ENCODE assay signal across 19 mouse cellular contexts in genomic region chr13:59916166-59917044, GRCm38 (mm10).
DNase-seq lines count a peak whose midpoint lies in the region; ATAC-seq and TF ChIP-seq lines count a peak whose summit lies in the region.
"Had no signal": no experiment of that assay in that cellular context is flagged by ENCODE, and none has a peak within 500 bp of the region (broad histone marks: within the 10 kb centered on the region; RNA-seq: fewer than 3 reads in every experiment).

No protein-coding gene starts in this region.

- H3K79me2 ChIP-seq in myocyte (ENCODE audit: control insufficient read depth, insufficient read depth) = no peaks in the 10 kb centered on the region

- H3K4me3 ChIP-seq in kidney, adult 2 months (ENCODE audit: insufficient read depth, low read depth, low read length) = no peak overlapping the region
- no peak overlapping the region for H3K4me3 ChIP-seq in midbrain, embryonic 11.5 days (ENCODE audit: low read depth, low read length)
- no peak overlapping the region for H3K4me3 ChIP-seq in midbrain, embryonic 14.5 days (replicated peaks; ENCODE audit: low read depth, low read length)
- no peak overlapping the region for H3K4me3 ChIP-seq in embryonic facial prominence, embryonic 14.5 days (ENCODE audit: low read depth, low read length)
- H3K4me3 ChIP-seq in myocyte = no peak overlapping the region
- H3K4me3 ChIP-seq: forebrain, embryonic 15.5 days; limb, embryonic 13.5 days; lung, embryonic 15.5 days; midbrain, embryonic 12.5 days had no signal

- H3K4me1 ChIP-seq in kidney, adult 2 months (ENCODE audit: control insufficient read depth, insufficient read depth, low read length) = no peaks in the 10 kb centered on the region
- no peaks in the 10 kb centered on the region for H3K4me1 ChIP-seq in midbrain, embryonic 11.5 days (ENCODE audit: control insufficient read depth, insufficient read depth, low read length)
- H3K4me1 ChIP-seq in midbrain, embryonic 14.5 days (ENCODE audit: control insufficient read depth, insufficient read depth, low read length) = no peaks in the 10 kb centered on the region
- H3K4me1 ChIP-seq in embryonic facial prominence, embryonic 14.5 days (ENCODE audit: control insufficient read depth, insufficient read depth, low read length) = peaks cover 5% of the 10 kb centered on the region; the same call in 1 of the 2 replicates
- H3K4me1 ChIP-seq: forebrain, embryonic 15.5 days; lung, embryonic 15.5 days; midbrain, embryonic 12.5 days had no signal

- peak; percentile 9 for DNase-seq in kidney, adult 2 months
- no peak for DNase-seq in kidney, adult 18-20 months
- DNase-seq in midbrain, embryonic 11.5 days (ENCODE audit: low spot score, missing footprints) = peak; percentile 10
- no peak for DNase-seq in midbrain, embryonic 14.5 days
- peak; percentile 62 for DNase-seq in embryonic facial prominence, embryonic 14.5 days (ENCODE audit: low spot score)
- DNase-seq in heart, adult 11 months = no peak
- no peak for DNase-seq in gastrocnemius, adult 8-10 months (ENCODE audit: low spot score in 2 of 2)
- DNase-seq: cerebellum, postnatal 10 days; gastrocnemius, postnatal 25 days; right cerebral cortex, postnatal 4 days; thymus, adult 2 months had no signal

- H3K27ac ChIP-seq in kidney, adult 2 months (ENCODE audit: insufficient read depth, low read depth, low read length) = no peak overlapping the region
- no peak overlapping the region for H3K27ac ChIP-seq in midbrain, embryonic 11.5 days (ENCODE audit: low read depth, low read length)
- no peak overlapping the region for H3K27ac ChIP-seq in midbrain, embryonic 14.5 days (replicated peaks; ENCODE audit: low read depth, low read length)
- H3K27ac ChIP-seq in embryonic facial prominence, embryonic 14.5 days (replicated peaks; ENCODE audit: low read depth, low read length) = peak overlapping the region; percentile 62
- H3K27ac ChIP-seq: forebrain, embryonic 15.5 days; limb, embryonic 13.5 days; lung, embryonic 15.5 days; midbrain, embryonic 12.5 days had no signal

- H3K9me3 ChIP-seq in midbrain, embryonic 11.5 days (ENCODE audit: control insufficient read depth, low read length) = no peaks in the 10 kb centered on the region
- H3K9me3 ChIP-seq in midbrain, embryonic 14.5 days (ENCODE audit: control insufficient read depth, low read length) = no peaks in the 10 kb centered on the region
- H3K9me3 ChIP-seq in embryonic facial prominence, embryonic 14.5 days (ENCODE audit: control insufficient read depth, low read length) = no peaks in the 10 kb centered on the region
- H3K9me3 ChIP-seq: forebrain, embryonic 15.5 days; limb, embryonic 13.5 days; lung, embryonic 15.5 days; midbrain, embryonic 12.5 days had no signal

- 52% methylated on average over 22 of the region's 22 CpGs for WGBS in kidney, adult 2 months
- 88% methylated on average over 22 of the region's 22 CpGs for WGBS in midbrain, embryonic 11.5 days
- WGBS in midbrain, embryonic 14.5 days = 85% methylated on average over 22 of the region's 22 CpGs
- 59% methylated on average over 22 of the region's 22 CpGs for WGBS in embryonic facial prominence, embryonic 14.5 days

- no peak overlapping the region for H3K9ac ChIP-seq in midbrain, embryonic 11.5 days (ENCODE audit: low read length)
- no peak overlapping the region for H3K9ac ChIP-seq in midbrain, embryonic 14.5 days (replicated peaks; ENCODE audit: low read length)
- H3K9ac ChIP-seq in embryonic facial prominence, embryonic 14.5 days (ENCODE audit: low read depth, low read length) = no peak overlapping the region
- H3K9ac ChIP-seq: forebrain, embryonic 15.5 days; limb, embryonic 13.5 days; lung, embryonic 15.5 days; midbrain, embryonic 12.5 days had no signal

- H3K27me3 ChIP-seq in kidney, adult 2 months (replicated peaks; ENCODE audit: control insufficient read depth, insufficient read depth, low read length) = no peaks in the 10 kb centered on the region
- no peaks in the 10 kb centered on the region for H3K27me3 ChIP-seq in midbrain, embryonic 11.5 days (ENCODE audit: control insufficient read depth, insufficient read depth, low read length)
- no peaks in the 10 kb centered on the region for H3K27me3 ChIP-seq in midbrain, embryonic 14.5 days (ENCODE audit: control insufficient read depth, insufficient read depth, low read length)
- no peaks in the 10 kb centered on the region for H3K27me3 ChIP-seq in embryonic facial prominence, embryonic 14.5 days (replicated peaks; ENCODE audit: control insufficient read depth, insufficient read depth, low read length)
- no peaks in the 10 kb centered on the region for H3K27me3 ChIP-seq in myocyte (ENCODE audit: control insufficient read depth, insufficient read depth, insufficient read length)
- H3K27me3 ChIP-seq: forebrain, embryonic 15.5 days; limb, embryonic 13.5 days; lung, embryonic 15.5 days; midbrain, embryonic 12.5 days had no signal

- TF ChIP-seq POLR2A in kidney, adult 2 months (IDR thresholded peaks at IDR 0.05; ENCODE audit: low read depth, low read length) = no peak
- no peak for TF ChIP-seq POLR2A in myocyte (IDR thresholded peaks at IDR 0.05; ENCODE audit: insufficient read length, low read depth)

- no peak for TF ChIP-seq CTCF in kidney, adult 2 months (conservative IDR thresholded peaks at IDR 0.05; ENCODE audit: insufficient read depth, insufficient read length, low read depth, low read length)

- H3K36me3 ChIP-seq in kidney, adult 2 months (ENCODE audit: control insufficient read depth, insufficient read depth, low read length) = no peaks in the 10 kb centered on the region
- no peaks in the 10 kb centered on the region for H3K36me3 ChIP-seq in midbrain, embryonic 11.5 days (ENCODE audit: control insufficient read depth, insufficient read depth, low read length)
- no peaks in the 10 kb centered on the region for H3K36me3 ChIP-seq in midbrain, embryonic 14.5 days (ENCODE audit: control insufficient read depth, insufficient read depth, low read length)
- H3K36me3 ChIP-seq in embryonic facial prominence, embryonic 14.5 days (ENCODE audit: control insufficient read depth, insufficient read depth, low read length) = no peaks in the 10 kb centered on the region
- no peaks in the 10 kb centered on the region for H3K36me3 ChIP-seq in myocyte (ENCODE audit: control insufficient read depth, insufficient read depth)
- H3K36me3 ChIP-seq: forebrain, embryonic 15.5 days; limb, embryonic 13.5 days; lung, embryonic 15.5 days; midbrain, embryonic 12.5 days had no signal

- H3ac ChIP-seq in myocyte (ENCODE audit: control insufficient read depth, insufficient read length) = no peak overlapping the region

- ATAC-seq in midbrain, embryonic 11.5 days (ENCODE audit: low FRiP score) = no peak
- no peak for ATAC-seq in midbrain, embryonic 14.5 days (ENCODE audit: low FRiP score, low TSS enrichment)
- ATAC-seq in embryonic facial prominence, embryonic 14.5 days (ENCODE audit: low read depth) = 0 out of 2 replicates have a peak, but pooled peaks have one; percentile 45
- ATAC-seq: activated CD4-positive, CD25-positive, alpha-beta regulatory T cell, adult 4 months; forebrain, embryonic 15.5 days; intestine, embryonic 16.5 days had no signal

- H3K4me2 ChIP-seq in midbrain, embryonic 11.5 days = no peak overlapping the region
- no peak overlapping the region for H3K4me2 ChIP-seq in midbrain, embryonic 14.5 days (ENCODE audit: low read length)
- H3K4me2 ChIP-seq in embryonic facial prominence, embryonic 14.5 days (ENCODE audit: low read depth, low read length) = no peak overlapping the region
- H3K4me2 ChIP-seq in myocyte (ENCODE audit: low read depth) = peak overlapping the region; percentile 27
- H3K4me2 ChIP-seq: forebrain, embryonic 15.5 days; heart, embryonic 11.5 days; limb, embryonic 13.5 days; lung, embryonic 15.5 days; midbrain, embryonic 12.5 days had no signal

TF ChIP-seq in myocyte, 11 proteins besides CTCF, POLR2A, EP300 and RAD21:
- TF ChIP-seq MYOD1 (IDR thresholded peaks at IDR 0.05; ENCODE audit: control insufficient read depth in 1 of 3, insufficient read length in 2 of 3, low read depth in 2 of 3) (no peak), REST (IDR thresholded peaks at IDR 0.05; ENCODE audit: insufficient read depth, insufficient read length) (no peak), MYOG (IDR thresholded peaks at IDR 0.05; ENCODE audit: control insufficient read depth in 1 of 3, insufficient read depth in 1 of 3, insufficient read length in 2 of 3, low read depth in 2 of 3) (peak in 1 of 3 experiments; percentile 75)

Comparison
In these comparisons a context has a peak if more than half of its experiments do, and no peak if none do; other contexts are left out.
1. DNase-seq: peak in kidney, adult 2 months (single experiment), midbrain, embryonic 11.5 days (single experiment) and embryonic facial prominence, embryonic 14.5 days (single experiment); none in kidney, adult 18-20 months (single experiment), midbrain, embryonic 14.5 days (single experiment), heart, adult 11 months (single experiment) and gastrocnemius, adult 8-10 months (0 of 2).